Mouse (Mus musculus) heart, postnatal 25 days (tissue): ENCODE measurements around the gene Cacnb4. TPM values are rescaled to one million over a fixed set of nuclear protein-coding genes. Genes with fewer than 3 reads are reported as not detected.

Experiments
- DNase-seq: peaks from one replicate; pipeline ENCODE4 v3.0.0; 2022; ENCODE audit warnings: low spot score
- intact Hi-C: fragments of 180-260 bp; cut with DNase I; formaldehyde crosslinking; loops from one replicate; pipeline ENCODE4 v1.15.1; 2025
- total RNA-seq, 2 experiments: library from RNA; stranded (reverse); gene quantifications; 2 replicates each; pipeline ENCODE4 v1.2.3; 2021

Cacnb4 gene
- total RNA-seq, 2 experiments from 2014 or later: 0.36 to 1.2 TPM

DNA sequence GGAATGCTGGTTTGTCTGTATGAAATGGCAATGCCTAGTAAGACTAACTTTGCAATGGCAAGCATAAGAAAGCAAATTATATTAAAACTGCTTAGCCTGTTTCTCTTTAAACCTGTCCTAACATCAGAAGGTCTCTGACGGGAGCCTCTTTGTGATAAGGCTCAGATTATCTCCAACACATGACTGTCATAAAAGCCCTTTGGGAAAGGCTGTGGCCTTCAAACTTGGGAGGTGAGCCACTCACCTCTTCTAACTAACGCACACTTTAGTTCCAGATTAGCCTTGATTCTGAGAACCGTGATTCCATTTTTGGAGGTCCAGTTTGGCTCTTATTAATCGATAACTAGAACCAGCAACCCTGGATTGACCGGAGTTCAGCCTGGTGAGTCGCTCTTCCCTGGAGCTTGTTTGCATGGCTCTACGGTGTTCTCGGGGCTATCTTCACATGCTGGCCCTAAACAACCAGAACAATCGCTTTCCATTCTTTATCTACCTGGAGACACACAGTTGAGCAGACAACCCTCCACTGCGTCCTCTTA, 100.9 kb downstream of the Cacnb4 start:
- intact Hi-C loops: no loop called here
- DNase-seq: no peak

DNA sequence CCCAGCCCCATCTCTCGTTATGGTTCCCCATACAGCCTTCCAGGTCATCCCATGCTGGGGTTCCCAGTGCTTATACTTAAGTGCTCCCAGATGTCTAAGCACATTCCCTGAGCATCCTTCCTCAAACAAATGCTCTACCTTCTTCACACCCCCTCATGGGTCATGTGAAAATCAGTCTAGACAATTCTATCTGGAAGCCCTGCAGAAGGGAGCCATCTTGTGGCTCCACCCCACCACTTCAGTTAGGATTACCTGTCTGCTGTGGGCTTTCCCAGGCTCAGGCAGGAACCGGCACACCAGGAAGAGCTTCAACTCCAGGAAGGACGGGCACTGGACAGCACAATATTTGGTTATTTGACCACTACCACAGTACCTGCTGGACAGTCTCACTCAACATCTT, 101.7 kb downstream of the Cacnb4 start:
- DNase-seq: no peak
- intact Hi-C loops: loop anchor here (5.0 kb wide), 1 partner anchor 153 kb away; the partner anchor contains the start of gene Arl5a

DNA sequence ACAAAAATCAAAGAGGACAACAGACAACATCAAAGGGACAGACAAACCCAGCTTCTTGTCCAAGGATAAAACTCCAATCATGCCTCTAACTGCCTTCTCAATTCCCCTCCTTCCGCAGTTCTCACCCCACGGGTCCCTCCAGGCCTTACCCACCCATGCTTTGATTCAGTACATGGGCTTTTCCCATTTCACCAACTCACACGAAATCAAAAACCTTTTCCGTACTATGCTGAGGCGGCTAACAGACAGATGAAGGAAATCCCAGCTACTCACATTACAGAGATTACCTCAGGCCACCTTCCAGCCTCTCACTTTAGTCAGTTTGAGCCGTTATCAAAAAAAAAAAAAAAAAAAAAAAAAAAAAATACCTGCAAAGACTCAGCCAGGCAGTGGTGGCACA, 104.4 kb downstream of the Cacnb4 start:
- intact Hi-C loops: loop anchor here (5.0 kb wide), 1 partner anchor 150 kb away; the partner anchor contains the start of gene Arl5a
- no peak for DNase-seq

DNA sequence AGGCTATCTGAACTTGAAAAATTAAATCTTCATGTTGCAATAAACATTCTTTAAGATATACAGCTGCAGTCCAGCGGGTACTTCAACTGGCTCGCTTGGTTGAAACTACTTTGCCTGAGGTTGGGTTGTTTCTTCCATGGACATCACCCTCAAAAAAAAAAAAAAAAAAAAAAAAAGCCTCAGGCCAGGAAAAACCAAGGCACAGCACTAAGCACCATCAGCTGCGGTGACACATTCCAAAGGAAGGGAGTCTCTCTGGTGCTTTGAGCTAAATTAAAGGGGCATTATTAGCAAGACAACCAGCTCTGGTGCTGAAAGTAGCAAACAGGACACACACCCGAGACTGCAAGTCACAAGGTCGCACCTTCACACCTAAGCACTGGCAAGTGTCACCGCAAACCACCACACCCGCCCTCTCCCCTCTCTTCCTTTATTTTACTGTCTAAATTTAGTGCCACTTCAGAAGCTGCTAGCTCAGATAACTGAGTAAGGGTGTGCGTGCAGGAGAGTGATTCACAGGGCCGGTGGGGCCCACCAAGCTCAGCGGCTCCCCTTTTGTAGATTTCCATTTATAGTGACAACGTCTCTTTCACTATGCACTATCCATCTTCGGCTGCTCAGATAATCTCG, 105.2 kb downstream of the Cacnb4 start:
- intact Hi-C loops: loop anchor here (5.0 kb wide), 1 partner anchor 149 kb away; the partner anchor contains the start of gene Arl5a
- DNase-seq: no peak

- no peak for DNase-seq
- intact Hi-C loops: loop anchor here (5.0 kb wide), 1 partner anchor 148 kb away; the partner anchor contains the start of gene Arl5a
Measured at GRCm38 (mm10) chr2:52570781-52571180, 105.8 kb downstream of the Cacnb4 start.

GRCm38 (mm10) chr2:52570171-52570570, 106.5 kb downstream of the Cacnb4 start:
- no peak for DNase-seq
- intact Hi-C loops: loop anchor here (5.0 kb wide), 1 partner anchor 148 kb away; the partner anchor contains the start of gene Arl5a

GRCm38 (mm10) chr2:52568131-52568530, 108.5 kb downstream of the Cacnb4 start:
- DNase-seq: no peak
- intact Hi-C loops: no loop called here

DNA sequence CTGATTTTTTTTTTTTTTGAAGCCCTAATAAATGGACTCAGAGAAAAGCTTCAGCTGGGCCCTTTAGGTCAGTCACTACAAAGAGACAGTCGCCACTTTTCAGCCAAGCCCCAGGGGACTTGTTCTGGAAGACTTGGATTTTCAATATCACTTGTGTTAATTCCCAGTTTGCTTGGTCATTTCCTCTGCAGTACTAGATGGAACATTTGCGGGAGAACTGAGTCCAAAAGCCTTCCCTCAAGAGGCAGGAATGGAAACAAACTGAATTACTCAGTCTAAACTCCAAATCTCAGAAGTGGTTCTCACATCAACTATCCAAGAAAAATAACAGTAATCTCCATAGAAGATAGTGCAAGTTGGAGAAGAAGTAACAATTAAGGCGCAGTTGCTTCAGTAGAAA, 109.2 kb downstream of the Cacnb4 start:
- DNase-seq: peak; percentile 39
- intact Hi-C loops: no loop called here

DNA sequence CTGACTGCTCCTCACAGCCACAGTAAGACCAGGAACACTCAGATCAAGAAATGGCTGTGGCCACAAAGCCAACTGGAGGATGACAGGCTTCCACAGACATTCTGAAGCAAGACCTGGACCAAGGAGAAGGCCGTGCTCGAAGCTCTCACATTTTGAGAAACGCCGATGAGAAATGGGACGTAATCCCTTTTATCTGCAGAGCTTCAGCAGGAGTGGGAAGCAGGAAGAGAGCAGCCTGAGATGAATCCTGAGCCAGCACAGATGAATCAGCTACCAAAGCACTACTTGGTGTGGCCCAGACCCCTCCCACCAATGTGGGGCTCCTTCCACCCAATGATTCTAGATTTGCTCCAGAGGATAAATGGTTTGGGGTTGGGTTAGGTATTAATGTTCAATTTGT, 113.4 kb downstream of the Cacnb4 start:
- intact Hi-C loops: no loop called here
- no peak for DNase-seq

DNA sequence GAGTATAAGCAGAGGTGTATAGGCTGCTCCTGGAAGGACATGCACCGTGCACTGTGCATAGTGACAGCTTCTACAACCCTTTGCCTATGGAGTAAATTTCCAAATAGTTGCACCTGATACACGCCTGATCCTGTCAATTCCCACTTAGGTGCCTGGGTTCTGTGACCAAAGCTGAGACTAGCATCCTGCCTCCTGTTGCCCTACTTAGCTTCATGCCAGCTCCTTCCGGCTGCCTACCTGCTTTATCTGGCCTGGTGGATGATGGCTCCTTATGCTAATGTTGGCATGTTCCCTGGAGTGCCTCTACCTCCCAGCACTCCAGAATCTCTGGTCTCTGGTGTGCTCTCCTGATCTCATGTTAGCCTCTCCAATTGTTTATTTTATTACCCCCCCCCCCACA, 114.3 kb downstream of the Cacnb4 start:
- no peak for DNase-seq
- intact Hi-C loops: no loop called here

DNA sequence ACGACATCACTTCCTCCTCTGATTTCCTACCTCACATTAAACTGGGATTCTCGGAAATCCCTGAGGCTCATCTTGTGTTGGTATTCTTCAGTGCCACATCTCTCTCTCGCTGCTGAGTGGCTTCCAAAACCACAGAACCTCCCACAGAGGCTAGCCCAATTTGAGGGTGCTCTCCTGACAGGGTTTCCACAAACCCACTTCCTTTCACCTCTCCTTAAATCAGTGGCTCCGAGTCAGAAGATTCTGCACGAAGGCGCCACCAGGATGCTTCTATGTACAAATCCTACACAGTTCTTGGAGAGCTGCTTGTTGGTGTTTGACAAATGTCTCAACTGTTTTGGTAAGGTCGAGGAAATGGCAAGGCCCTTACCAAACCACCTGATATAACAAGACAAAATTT, 115.5 kb downstream of the Cacnb4 start:
- DNase-seq: no peak
- intact Hi-C loops: no loop called here

GRCm38 (mm10) chr2:52560266-52560665, 116.4 kb downstream of the Cacnb4 start:
- DNase-seq: no peak
- intact Hi-C loops: no loop called here

DNA sequence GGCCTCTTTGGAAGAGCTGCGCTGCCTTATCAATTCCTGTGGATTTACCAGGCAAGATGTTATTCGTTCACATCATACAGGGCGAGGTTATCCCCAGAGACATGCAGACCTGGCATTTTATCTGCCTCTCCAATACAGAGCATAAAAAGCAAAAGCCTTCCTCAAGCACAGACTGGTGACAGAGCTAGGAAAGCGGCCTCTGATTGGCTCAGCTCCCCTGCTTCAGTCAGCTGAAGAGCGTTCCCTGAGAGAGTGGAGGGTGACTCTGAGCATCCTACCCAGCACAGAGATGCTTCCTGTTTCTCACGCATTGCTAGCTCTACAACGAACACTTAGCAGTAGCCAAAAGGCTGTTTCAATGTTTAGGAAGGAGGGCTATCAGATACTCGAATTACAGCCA, 118.2 kb downstream of the Cacnb4 start:
- DNase-seq: no peak
- intact Hi-C loops: no loop called here

DNA sequence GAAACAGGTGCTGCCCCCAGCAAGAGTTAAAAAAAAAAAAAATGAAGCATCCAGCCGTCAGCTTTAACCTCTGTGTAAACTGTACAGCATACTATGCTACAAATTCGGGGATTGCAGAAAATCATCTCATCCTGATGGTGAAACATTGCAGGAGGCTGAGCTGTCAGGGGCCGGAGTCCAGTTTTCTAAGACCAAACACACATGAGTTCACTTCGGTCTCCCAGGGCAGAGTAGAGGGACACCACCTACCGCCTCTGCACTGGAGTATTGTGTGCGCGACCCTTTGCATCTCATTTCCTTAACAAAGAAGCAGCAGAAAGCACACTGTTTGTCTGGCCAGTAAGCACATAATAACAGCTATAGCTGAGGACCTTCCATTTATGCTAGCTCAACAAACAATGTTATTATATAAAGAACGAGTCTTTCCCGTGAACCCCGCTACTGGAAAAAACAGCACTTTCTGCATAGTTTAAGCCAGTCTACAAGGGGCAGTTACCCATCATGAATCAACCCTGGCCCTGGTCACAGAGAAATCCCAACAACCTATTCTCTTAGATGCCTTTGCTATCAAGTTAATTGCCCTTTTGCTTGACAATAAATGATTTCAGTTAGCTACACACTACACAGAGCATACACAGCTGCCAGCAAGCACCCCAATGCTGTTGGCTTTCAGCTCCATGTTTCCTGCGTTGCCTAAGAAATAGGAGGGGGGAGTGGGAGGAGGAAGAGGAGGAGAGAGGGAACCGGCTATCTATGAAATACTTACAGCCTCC, 118.9 kb downstream of the Cacnb4 start:
- DNase-seq: no peak
- intact Hi-C loops: no loop called here

DNA sequence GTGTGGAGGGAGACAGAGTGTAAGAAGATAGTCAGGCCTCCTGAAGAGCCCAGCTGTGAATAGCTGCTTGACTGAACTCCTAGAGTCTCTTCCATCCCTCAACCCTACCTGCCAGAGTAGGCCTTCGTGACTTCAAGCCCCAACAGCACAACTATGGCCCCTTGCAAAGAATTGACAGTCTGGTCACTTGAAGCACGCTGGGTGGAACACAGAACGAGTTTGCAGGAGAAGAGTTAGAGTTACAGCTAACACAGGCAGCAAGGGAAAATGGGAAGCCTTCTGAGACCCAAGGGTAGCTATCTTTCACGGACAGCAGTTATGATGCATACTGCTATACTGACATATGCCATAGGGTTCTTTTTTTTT, 119.7 kb downstream of the Cacnb4 start:
- intact Hi-C loops: no loop called here
- DNase-seq: no peak

GRCm38 (mm10) chr2:52556298-52556960, 120.2 kb downstream of the Cacnb4 start:
- intact Hi-C loops: no loop called here
- DNase-seq: no peak

DNA sequence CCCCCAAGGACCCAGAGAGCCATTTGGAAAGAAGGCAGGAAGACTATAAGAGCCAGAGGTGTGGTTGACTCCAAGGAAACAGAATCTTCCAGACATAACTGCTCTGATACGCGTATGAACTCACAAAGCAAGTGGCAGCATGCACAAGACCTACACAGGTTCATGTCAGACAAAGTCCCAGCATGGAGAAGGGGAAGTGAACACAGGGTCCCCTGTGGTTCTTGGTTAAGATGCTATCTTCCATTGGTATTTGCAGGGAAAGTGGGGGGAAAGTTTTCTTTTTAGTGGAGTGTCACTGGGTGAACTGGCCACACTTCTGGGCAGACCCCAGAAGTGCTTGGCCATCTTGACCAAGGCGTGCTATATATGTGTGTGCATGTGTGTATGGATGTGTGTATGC, 128.2 kb downstream of the Cacnb4 start:
- no peak for DNase-seq
- intact Hi-C loops: no loop called here

GRCm38 (mm10) chr2:52547331-52547730, 129.3 kb downstream of the Cacnb4 start:
- intact Hi-C loops: no loop called here
- DNase-seq: no peak

DNA sequence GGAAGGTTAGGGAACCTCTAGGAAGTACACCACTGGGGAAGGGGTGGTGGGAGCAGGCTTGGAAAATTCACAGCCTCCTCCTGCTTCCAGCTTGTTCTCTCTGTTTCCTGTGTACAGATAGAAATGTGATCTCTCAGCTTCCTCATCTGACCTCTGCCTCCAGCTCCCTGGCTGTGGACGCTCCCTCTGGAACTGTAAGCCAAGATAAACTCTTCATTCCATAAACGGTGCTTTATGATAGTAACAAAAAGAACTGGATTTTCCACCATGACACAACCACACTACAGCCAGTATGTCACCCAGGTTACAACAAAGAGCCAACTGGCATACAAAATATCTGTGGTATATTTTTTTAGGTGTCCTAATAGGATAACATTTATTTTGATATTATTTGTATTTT, 132.1 kb downstream of the Cacnb4 start:
- no peak for DNase-seq
- intact Hi-C loops: no loop called here

DNA sequence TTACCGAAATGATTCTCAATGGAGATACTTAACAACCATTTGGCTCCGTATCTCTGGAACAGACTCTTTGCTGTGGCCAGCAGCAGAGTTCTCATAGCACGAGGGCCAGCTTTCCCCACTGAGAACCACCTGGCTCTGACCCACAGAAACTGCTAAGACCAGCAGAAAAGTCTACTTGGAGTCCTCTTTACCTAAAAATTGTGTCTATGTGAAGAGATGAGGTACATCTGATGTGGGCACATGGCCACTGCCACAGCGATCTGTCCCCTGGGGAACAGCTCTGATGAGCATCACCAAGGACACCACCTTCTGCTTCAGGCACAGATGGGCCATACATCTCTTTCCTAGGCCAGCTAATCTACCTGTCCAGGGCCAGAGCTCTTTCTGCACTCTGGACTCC, 135.6 kb downstream of the Cacnb4 start:
- no peak for DNase-seq
- intact Hi-C loops: no loop called here

- intact Hi-C loops: no loop called here
- no peak for DNase-seq
Measured at GRCm38 (mm10) chr2:52539318-52539717, 137.3 kb downstream of the Cacnb4 start.
